ENCODE assay signal across 9 mouse cellular contexts in the genomic region with DNA sequence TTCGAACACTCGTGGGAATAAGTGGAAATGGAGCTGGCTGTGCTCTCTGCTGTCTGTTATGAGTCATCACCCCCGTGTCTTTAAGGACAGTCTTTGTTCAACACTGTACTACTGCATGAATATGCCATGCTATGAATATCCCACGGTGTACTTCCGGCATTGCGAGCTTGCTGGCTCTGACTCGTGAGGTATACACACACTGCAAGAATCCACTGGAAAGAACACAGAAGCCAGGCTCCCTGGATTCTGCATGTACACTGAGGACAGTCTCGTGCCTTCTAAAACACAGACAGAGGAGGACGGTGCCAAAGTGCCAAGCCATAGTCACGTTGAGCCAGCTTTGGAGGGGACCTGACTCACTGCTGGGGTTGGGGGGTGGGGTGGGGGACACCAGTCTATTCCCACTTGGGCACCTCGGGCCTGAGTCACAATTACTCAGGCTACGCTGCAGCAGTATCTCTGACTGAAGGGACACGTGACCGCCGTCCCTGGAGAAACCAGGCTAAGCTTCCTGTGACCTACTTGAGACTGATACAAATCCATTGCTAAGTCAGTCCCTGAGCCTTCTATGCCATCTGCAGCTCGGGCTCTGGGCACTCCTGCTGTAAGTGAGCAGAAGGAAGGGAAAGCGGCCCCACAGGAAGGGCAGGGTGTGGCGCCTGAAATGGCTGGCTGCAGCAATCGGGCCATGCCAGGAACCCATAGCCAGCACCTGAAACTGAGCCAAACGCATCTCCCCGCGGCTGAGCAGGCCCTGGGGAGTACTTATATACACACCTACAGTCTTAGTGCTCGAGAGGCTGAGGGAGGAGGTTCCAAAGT. TPM values are rescaled to one million over a fixed set of nuclear protein-coding genes. Genes with fewer than 3 reads are reported as not detected.
DNase-seq lines count a peak whose midpoint lies in the region; ATAC-seq and TF ChIP-seq lines count a peak whose summit lies in the region.
"Had no signal": no experiment of that assay in that cellular context is flagged by ENCODE, and none has a peak within 500 bp of the region (broad histone marks: within the 10 kb centered on the region; RNA-seq: fewer than 3 reads in every experiment).

No protein-coding gene starts in this region.

- no peak overlapping the region for H3K4me2 ChIP-seq in forebrain, embryonic 15.5 days (replicated peaks)

- no peak overlapping the region for H3K9ac ChIP-seq in forebrain, embryonic 15.5 days (replicated peaks)

- peak; percentile 93 for ATAC-seq in cerebellum, adult (ENCODE audit: insufficient number of reproducible peaks, low FRiP score, low TSS enrichment)
- ATAC-seq in granulocyte monocyte progenitor cell, adult 5-6 weeks (replicated peaks; ENCODE audit: poor library complexity, severe bottlenecking): peak; percentile 62
- no peak for ATAC-seq in forebrain, embryonic 15.5 days (replicated peaks)

- 36% methylated on average over 23 of the region's 23 CpGs for WGBS in lung, adult 2 months
- WGBS in forebrain, embryonic 15.5 days: 85% methylated on average over 23 of the region's 23 CpGs

- H3K27me3 ChIP-seq in forebrain, embryonic 15.5 days: no peaks in the 10 kb centered on the region

- no peak for DNase-seq in cerebellum, postnatal 4 days (ENCODE audit: low spot score in 2 of 2)
- peak; percentile 26 for DNase-seq in thymus, postnatal 14 days
- no peak for DNase-seq in thymus, postnatal 36 days
- DNase-seq in lung, adult 2 months: peak; percentile 14
- DNase-seq in telencephalon, adult 2 months (ENCODE audit: low read depth, low spot score): peak; percentile 74

- no peak overlapping the region for H3K27ac ChIP-seq in forebrain, embryonic 15.5 days (replicated peaks)

- peaks cover 4% of the 10 kb centered on the region; the same call in 1 of the 2 replicates for H3K4me1 ChIP-seq in lung, adult 2 months (ENCODE audit: control insufficient read depth, insufficient read depth, low read length)
- no peaks in the 10 kb centered on the region; the same call in 1 of the 2 replicates for H3K4me1 ChIP-seq in forebrain, embryonic 15.5 days

- peaks cover 13% of the 10 kb centered on the region; the same call in 1 of the 2 replicates for H3K36me3 ChIP-seq in forebrain, embryonic 15.5 days

- no peak for TF ChIP-seq CTCF in lung, adult 2 months (IDR thresholded peaks at IDR 0.05; ENCODE audit: insufficient read depth, low read length)

- H3K4me3 ChIP-seq in lung, adult 2 months (replicated peaks; ENCODE audit: extremely low read depth, low read depth, low read length): no peak overlapping the region
- no peak overlapping the region for H3K4me3 ChIP-seq in forebrain, embryonic 15.5 days

- no peak for TF ChIP-seq POLR2A in lung, adult 2 months (IDR thresholded peaks at IDR 0.05; ENCODE audit: borderline replicate concordance, extremely low read depth, low read depth, low read length)

- H3K9me3 ChIP-seq in forebrain, embryonic 15.5 days: no peaks in the 10 kb centered on the region

RNA-seq across cellular contexts. Expression of gene Tacr2, which starts 48.0 kb away (rescaled TPM):
- total RNA-seq in granulocyte monocyte progenitor cell, adult 5-6 weeks (2014; fragmentation: Nextera tagmentation): not detected in 2 replicates
- total RNA-seq in granulocyte monocyte progenitor cell, adult 5-6 weeks (2017): 0.22 TPM in 1 of 2 replicates, not detected in the other
- 0.76 and 0.96 TPM in 2 replicates for polyA plus RNA-seq in lung, adult 2 months (2012; rRNA removed)
- polyA plus RNA-seq in forebrain, embryonic 15.5 days (2015; fragmentation: Nextera tagmentation; extraction: Ambion mirVana): not detected in 2 replicates
- polyA plus RNA-seq: limb, embryonic 14.5 days had no signal

Comparison
In these comparisons a context has a peak if more than half of its experiments do, and no peak if none do; other contexts are left out.
1. DNase-seq: peak in thymus, postnatal 14 days (single experiment), lung, adult 2 months (single experiment) and telencephalon, adult 2 months (single experiment); none in cerebellum, postnatal 4 days (0 of 2) and thymus, postnatal 36 days (0 of 2).